Mouse (Mus musculus) limb, embryonic 14.5 days (tissue): ENCODE measurements around the gene Kat6b. TPM values are rescaled to one million over a fixed set of nuclear protein-coding genes. Genes with fewer than 3 reads are reported as not detected.

Source experiments
- ATAC-seq: fragments of 200-750 bp; cut with Nextera tagmentation; 2 replicates; pipeline ENCODE4 v1.8.0; 2017; ENCODE audit warnings: low read depth, moderate number of reproducible peaks, moderate TSS enrichment; ENCODE audit not compliant: low FRiP score
- DNase-seq: peaks from one replicate; pipeline ENCODE4 v3.0.0-alpha.2; 2015; ENCODE audit warnings: low spot score
- H3K27ac ChIP-seq: fragments of 300-500 bp; sonication (generic); replicated peaks from 2 replicates; pipeline ENCODE4 v1.5.1; 2014; ENCODE audit warnings: low read depth, mild to moderate bottlenecking, low read length, moderate library complexity, mixed read lengths
- H3K27me3 ChIP-seq: fragments of 300-500 bp; sonication (generic); 2 replicates; pipeline ENCODE4 v1.6.1; 2014; ENCODE audit warnings: low read length, mixed read lengths; ENCODE audit not compliant: control insufficient read depth, insufficient read depth
- H3K36me3 ChIP-seq: fragments of 300-500 bp; sonication (generic); 2 replicates; pipeline ENCODE4 v1.6.1; 2014; ENCODE audit warnings: mild to moderate bottlenecking, low read length, moderate library complexity, mixed read lengths; ENCODE audit not compliant: control insufficient read depth, insufficient read depth
- H3K4me1 ChIP-seq: fragments of 300-500 bp; sonication (generic); 2 replicates; pipeline ENCODE4 v1.6.1; 2014; ENCODE audit warnings: antibody characterized with exemption, low read length, mixed read lengths; ENCODE audit not compliant: control insufficient read depth, insufficient read depth
- H3K4me2 ChIP-seq: fragments of 300-500 bp; sonication (generic); replicated peaks from 2 replicates; pipeline ENCODE4 v1.6.1; 2014; ENCODE audit warnings: low read depth, mild to moderate bottlenecking, low read length, moderate library complexity; ENCODE audit not compliant: severe bottlenecking
- H3K4me3 ChIP-seq: fragments of 300-500 bp; sonication (generic); replicated peaks from 2 replicates; pipeline ENCODE4 v1.5.1; 2014; ENCODE audit warnings: low read length
- H3K9ac ChIP-seq: fragments of 300-500 bp; sonication (generic); 2 replicates; pipeline ENCODE4 v1.6.1; 2014; ENCODE audit warnings: mild to moderate bottlenecking, low read depth, low read length, moderate library complexity; ENCODE audit not compliant: severe bottlenecking
- H3K9me3 ChIP-seq: fragments of 300-500 bp; sonication (generic); 2 replicates; pipeline ENCODE4 v1.6.1; 2016; ENCODE audit warnings: low read length; ENCODE audit not compliant: control insufficient read depth
- POLR2A ChIP-seq: fragments of 200-500 bp; IDR thresholded peaks from 2 replicates; pipeline ENCODE4 v1.8.0; 2012; ENCODE audit warnings: inconsistent platforms, mild to moderate bottlenecking, moderate library complexity, borderline replicate concordance; ENCODE audit not compliant: insufficient read depth, insufficient read length; ENCODE audit errors: extremely low read depth
- WGBS: fragments of 180-500 bp; shearing (Covaris S2); extraction: QIAGEN DNeasy Blood & Tissue Kit; methylation state at CpG from one replicate; pipeline ENCODE4 v1.1.7; 2014; 5-methylcytosine and 5-hydroxymethylcytosine counted together
- polyA plus RNA-seq, 2 experiments: library from polyadenylated mRNA; depleted of rRNA in 1 of 2; stranded (reverse) in 1 of 2; unstranded in 1 of 2; fragments of >200 nt; fragmentation: Nextera tagmentation in 1 of 2; extraction: Ambion mirVana in 1 of 2; gene quantifications; 2 replicates each; pipeline versions ENCODE4 v1.2.1 to v1.2.3; 2012 to 2014

The Kat6b gene
- polyA plus RNA-seq, 2 experiments = 26.0 to 35.5 TPM

DNA sequence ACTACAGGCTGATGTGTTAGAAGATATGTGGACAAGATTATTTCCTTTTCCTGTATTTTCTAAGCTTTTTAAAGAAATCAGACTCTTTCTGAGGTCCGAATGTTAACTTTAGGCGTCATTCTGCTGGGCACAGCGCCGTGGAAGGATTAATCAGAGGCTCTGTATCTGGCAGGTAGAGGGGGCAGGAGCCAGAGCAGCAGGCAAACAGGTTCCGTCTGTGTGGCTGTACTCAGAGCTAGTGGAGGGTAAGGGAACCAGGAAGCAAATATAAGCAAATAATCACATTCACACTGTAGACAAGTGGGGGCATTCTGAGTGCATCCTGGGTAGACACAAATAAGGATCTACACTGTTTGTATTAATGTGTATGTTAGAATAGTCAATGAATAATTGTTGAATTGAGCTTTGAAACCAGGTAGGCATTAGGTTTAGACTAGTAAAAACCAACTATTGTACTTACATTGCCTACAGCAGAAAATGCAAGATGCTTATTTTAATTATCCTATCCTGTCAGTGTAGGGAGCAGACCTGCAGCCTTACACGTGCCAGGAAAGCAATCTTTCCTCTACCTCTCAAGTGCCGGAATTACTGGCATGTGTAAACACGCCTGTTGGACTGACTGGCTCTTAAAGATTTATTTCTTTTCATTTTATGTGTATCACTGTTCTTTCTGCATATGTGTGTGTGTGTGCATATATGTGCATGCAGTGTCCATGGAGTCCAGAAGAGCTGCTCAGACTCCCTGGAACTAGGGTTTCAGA, 104.4 kb downstream of the Kat6b start:
- H3K4me1 ChIP-seq = peaks cover 67% of the 10 kb centered on the region

DNA sequence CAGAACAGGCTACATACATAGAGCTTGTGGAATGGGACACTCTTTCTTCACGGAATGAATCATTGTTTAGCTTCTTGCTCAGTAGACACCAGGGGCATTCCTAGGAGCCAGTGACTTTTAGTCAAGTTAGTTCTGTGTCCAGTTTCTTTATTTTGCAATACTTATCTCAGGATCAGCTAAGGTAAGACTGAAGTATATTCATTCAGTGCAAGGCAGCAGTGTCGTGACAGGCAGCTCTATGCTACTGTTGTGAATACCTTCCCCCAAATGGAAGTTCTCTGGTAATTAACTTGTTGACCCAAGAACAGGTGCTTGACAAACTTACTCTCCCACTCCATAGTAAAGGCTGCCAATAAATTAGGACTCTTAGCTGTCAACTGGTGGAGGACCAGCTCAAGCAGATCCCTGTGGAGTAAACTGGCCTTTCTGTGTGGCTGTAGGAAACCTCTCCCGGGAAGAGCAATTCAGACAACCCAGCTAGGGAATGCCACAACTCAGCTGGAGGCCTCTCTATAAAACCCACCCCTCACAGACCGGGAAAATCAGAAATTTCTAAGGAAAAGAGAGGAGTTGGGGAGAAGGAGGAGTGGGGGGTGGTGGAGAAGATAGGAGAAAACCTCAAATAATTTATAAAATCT, 105.4 kb downstream of the Kat6b start:
- Histone ChIP-seq H3K9me3 (no peaks in the 10 kb centered on the region), H3K4me2 (no peak overlapping the region), H3K27ac (no peak overlapping the region), H3K4me3 (no peak overlapping the region), H3K36me3 (no peaks in the 10 kb centered on the region), H3K4me1 (peaks cover 61% of the 10 kb centered on the region), H3K27me3 (no peaks in the 10 kb centered on the region), H3K9ac (no peak overlapping the region)
- DNase-seq = no peak
- TF ChIP-seq POLR2A = no peak
- ATAC-seq = no peak
- 24% methylated on average over 4 of the region's 4 CpGs for WGBS

More for the DNA sequence above, 104.4 kb downstream of the Kat6b start:
- Histone ChIP-seq H3K27ac (0 out of 2 replicates have a peak overlapping the region, but pooled peaks have one; percentile 9), H3K27me3 (no peaks in the 10 kb centered on the region), H3K36me3 (no peaks in the 10 kb centered on the region), H3K4me2 (no peak overlapping the region), H3K4me3 (no peak overlapping the region), H3K9me3 (no peaks in the 10 kb centered on the region), H3K9ac (no peak overlapping the region)
- DNase-seq (no peak), ATAC-seq (no peak)
- TF ChIP-seq POLR2A = no peak
- WGBS = 36% methylated on average over 8 of the region's 8 CpGs

DNA sequence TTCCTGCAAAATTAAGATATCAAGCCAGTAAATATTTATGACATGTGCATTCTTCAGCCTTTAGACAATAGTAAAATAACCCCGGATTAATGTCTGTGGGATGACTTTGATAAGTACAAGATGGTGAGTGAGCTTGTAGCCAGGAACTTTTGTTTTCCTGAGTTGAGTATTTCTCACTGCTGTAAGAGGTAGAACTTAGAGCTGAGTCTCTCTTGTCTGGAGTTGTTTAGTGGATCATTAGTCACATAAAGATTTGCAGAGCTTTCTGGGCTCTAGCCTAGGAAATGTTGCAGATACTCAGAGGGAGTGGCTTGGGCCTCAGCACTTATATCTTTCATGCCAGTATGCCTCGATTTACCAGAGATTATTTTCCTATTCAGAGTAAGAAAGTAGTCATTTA, 106.7 kb downstream of the Kat6b start:
- H3K27ac ChIP-seq = no peak overlapping the region
- H3K9me3 ChIP-seq = no peaks in the 10 kb centered on the region
- no peaks in the 10 kb centered on the region for H3K36me3 ChIP-seq
- no peak for ATAC-seq
- H3K4me3 ChIP-seq = no peak overlapping the region
- H3K9ac ChIP-seq = no peak overlapping the region
- no peaks in the 10 kb centered on the region for H3K27me3 ChIP-seq
- no peak for TF ChIP-seq POLR2A
- peak; percentile 45 for DNase-seq
- 39% methylated on average over 2 of the region's 2 CpGs for WGBS
- no peak overlapping the region for H3K4me2 ChIP-seq
- H3K4me1 ChIP-seq = peaks cover 62% of the 10 kb centered on the region

DNA sequence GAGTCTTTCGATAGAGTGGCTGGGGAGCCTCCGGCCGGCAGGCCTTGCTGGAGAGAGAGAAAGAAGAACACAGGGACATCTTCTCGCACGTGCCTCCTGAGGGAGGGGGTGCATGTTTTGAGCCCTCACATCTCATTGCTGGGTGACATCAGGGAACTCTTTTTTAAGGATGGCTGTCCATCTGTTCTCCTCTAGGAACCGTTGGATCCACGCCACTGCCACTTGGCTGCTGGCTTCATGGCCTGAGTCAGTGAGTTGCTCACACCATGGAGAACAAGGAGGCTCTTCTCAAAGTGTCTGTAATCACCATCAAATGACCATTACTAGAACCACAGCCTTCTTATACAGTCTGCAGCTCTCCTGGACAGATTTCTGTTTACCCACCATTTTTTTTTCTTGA, 108.4 kb downstream of the Kat6b start:
- Histone ChIP-seq H3K4me3 (no peak overlapping the region), H3K27me3 (no peaks in the 10 kb centered on the region), H3K27ac (no peak overlapping the region), H3K9ac (no peak overlapping the region), H3K4me1 (peaks cover 50% of the 10 kb centered on the region), H3K9me3 (no peaks in the 10 kb centered on the region), H3K36me3 (no peaks in the 10 kb centered on the region), H3K4me2 (no peak overlapping the region)
- ATAC-seq (no peak), DNase-seq (no peak)
- 95% methylated on average over 7 of the region's 7 CpGs for WGBS
- TF ChIP-seq POLR2A = no peak

DNA sequence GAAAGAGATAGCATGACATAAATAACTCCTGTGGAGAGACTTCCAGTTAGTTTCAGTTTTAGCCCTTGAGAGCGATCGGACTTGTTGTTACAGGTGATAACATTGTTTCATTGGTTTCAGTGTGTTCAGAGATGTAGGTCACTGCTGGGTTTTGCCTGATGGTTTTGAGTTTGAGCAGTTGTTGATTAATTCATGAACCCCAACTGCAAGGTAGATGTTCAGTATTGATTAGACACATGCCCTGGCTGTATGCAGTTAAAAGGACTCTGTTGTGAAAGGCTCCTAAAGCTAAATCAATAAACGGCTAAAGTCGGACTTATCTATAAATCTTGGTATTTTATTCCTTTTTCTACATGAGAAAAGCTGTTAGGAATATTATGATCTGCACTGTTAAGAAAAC, 109.0 kb downstream of the Kat6b start:
- H3K27ac ChIP-seq = no peak overlapping the region
- WGBS = 82% methylated on average over 4 of the region's 4 CpGs
- no peak overlapping the region for H3K9ac ChIP-seq
- TF ChIP-seq POLR2A = no peak
- H3K4me1 ChIP-seq = peaks cover 44% of the 10 kb centered on the region
- DNase-seq (no peak), ATAC-seq (no peak)
- no peaks in the 10 kb centered on the region for H3K36me3 ChIP-seq
- no peaks in the 10 kb centered on the region for H3K27me3 ChIP-seq
- no peaks in the 10 kb centered on the region for H3K9me3 ChIP-seq
- no peak overlapping the region for H3K4me3 ChIP-seq
- H3K4me2 ChIP-seq = no peak overlapping the region
